Mouse (Mus musculus) G1E (cell line): ENCODE measurements around the gene Myoz1.

Source experiments
- CTCF ChIP-seq: IDR thresholded peaks from 2 replicates; pipeline ENCODE4 v1.5.1; 2012; ENCODE audit warnings: low read depth, low read length, inconsistent platforms, mixed read lengths
- GATA1 ChIP-seq: IDR thresholded peaks from 2 replicates; pipeline ENCODE4 v1.6.1; 2012; ENCODE audit warnings: borderline replicate concordance, low read length, inconsistent platforms, mixed read lengths
- GATA2 ChIP-seq: IDR thresholded peaks from 2 replicates; pipeline ENCODE4 v1.6.1; 2012; ENCODE audit warnings: low read depth, low read length, inconsistent platforms, borderline replicate concordance
- POLR2AphosphoS5 ChIP-seq: IDR thresholded peaks from 2 replicates; pipeline ENCODE4 v1.6.1; 2012; ENCODE audit warnings: low read depth, low read length, inconsistent platforms; ENCODE audit not compliant: insufficient replicate concordance

DNA sequence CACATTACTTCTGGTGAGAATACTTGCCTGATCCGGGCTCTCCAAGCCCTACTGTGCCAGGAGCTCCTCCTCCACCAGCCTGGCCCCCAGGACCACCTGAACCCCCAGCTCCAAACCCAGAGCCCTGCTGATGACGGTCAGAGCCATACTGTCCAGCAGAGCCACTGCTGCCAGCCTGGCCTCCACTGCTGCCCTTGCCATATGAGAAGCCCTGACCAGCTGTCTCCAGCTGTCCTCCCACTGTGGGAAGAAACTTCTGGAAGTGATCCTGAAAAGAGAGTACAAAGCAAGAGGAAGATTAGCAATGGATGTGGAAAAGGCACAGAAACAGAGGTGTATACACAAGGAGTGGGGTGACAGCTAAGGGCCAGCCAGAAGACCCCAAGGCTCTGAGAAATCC lies 5.3 kb downstream of the Myoz1 start:
- TF ChIP-seq CTCF: no peak
- no peak for TF ChIP-seq POLR2AphosphoS5
- no peak for TF ChIP-seq GATA2
- no peak for TF ChIP-seq GATA1
